Mouse (Mus musculus) bone marrow macrophage, adult 2 months (primary cell): ENCODE data around the gene Zfp423.

Experiments
- CTCF ChIP-seq: IDR thresholded peaks from 2 replicates; pipeline ENCODE4 v1.5.1; 2012; ENCODE audit warnings: low read depth, mild to moderate bottlenecking, low read length, moderate library complexity
- POLR2A ChIP-seq: IDR thresholded peaks from 2 replicates; pipeline ENCODE4 v1.6.1; 2012; ENCODE audit warnings: mild to moderate bottlenecking, low read depth, low read length, borderline replicate concordance

DNA sequence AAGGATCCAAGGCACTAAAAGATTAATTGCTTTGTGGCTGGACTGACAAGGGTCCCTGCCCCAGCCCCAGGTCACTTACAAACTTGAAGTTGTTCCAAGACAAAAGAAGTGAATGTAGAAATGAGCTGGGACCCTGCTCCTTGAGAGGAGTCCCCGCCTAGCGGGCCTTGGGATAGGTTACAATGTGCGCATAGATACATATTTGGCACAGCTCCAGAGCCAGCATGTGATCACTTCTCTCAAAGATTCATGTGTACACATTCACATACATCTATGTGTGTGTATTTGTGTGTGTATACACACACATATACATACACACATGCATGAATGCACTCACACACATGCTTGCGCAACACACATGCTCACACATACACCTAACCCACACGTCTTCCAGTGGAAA, 241.9 kb downstream of the Zfp423 start:
- TF ChIP-seq POLR2A (no peak), CTCF (no peak)
